Mouse (Mus musculus) hindbrain, embryonic 11.5 days (tissue): ENCODE data around the gene Nae1. TPM values are rescaled to one million over a fixed set of nuclear protein-coding genes. Genes with fewer than 3 reads are reported as not detected.
A peak's percentile ranks its signal among the peaks of the same experiment; 100 is the strongest.

Experiments
- ATAC-seq: fragments of 200-750 bp; cut with Nextera tagmentation; 2 replicates; pipeline ENCODE4 v1.8.0; 2017; ENCODE audit warnings: mild to moderate bottlenecking, moderate TSS enrichment, moderate library complexity; ENCODE audit not compliant: low FRiP score
- DNase-seq: peaks from one replicate; pipeline ENCODE4 v3.0.0-alpha.2; 2015; ENCODE audit warnings: low spot score
- H3K27ac ChIP-seq: fragments of 300-500 bp; sonication (generic); 2 replicates; pipeline ENCODE4 v1.5.1; 2014; ENCODE audit warnings: mild to moderate bottlenecking, low read depth, low read length
- H3K27me3 ChIP-seq: fragments of 300-500 bp; sonication (generic); 2 replicates; pipeline ENCODE4 v1.6.1; 2014; ENCODE audit warnings: mild to moderate bottlenecking, low read length, moderate library complexity, mixed read lengths; ENCODE audit not compliant: control insufficient read depth, insufficient read depth
- H3K36me3 ChIP-seq: fragments of 300-500 bp; sonication (generic); 2 replicates; pipeline ENCODE4 v1.6.1; 2014; ENCODE audit warnings: mild to moderate bottlenecking, low read length, moderate library complexity, mixed read lengths; ENCODE audit not compliant: control insufficient read depth, insufficient read depth
- H3K4me1 ChIP-seq: fragments of 300-500 bp; sonication (generic); replicated peaks from 2 replicates; pipeline ENCODE4 v1.6.1; 2014; ENCODE audit warnings: low read length, mixed read lengths; ENCODE audit not compliant: control insufficient read depth, insufficient read depth
- H3K4me2 ChIP-seq: fragments of 300-500 bp; sonication (generic); replicated peaks from 2 replicates; pipeline ENCODE4 v1.6.1; 2014; ENCODE audit warnings: mild to moderate bottlenecking, low read depth, low read length
- H3K4me3 ChIP-seq: fragments of 300-500 bp; sonication (generic); 2 replicates; pipeline ENCODE4 v1.5.1; 2014; ENCODE audit warnings: low read depth, low read length
- H3K9ac ChIP-seq: fragments of 300-500 bp; sonication (generic); 2 replicates; pipeline ENCODE4 v1.6.1; 2014; ENCODE audit warnings: low read depth, low read length
- H3K9me3 ChIP-seq: fragments of 300-500 bp; sonication (generic); 2 replicates; pipeline ENCODE4 v1.6.1; 2016; ENCODE audit warnings: low read length; ENCODE audit not compliant: control insufficient read depth
- WGBS: fragments of 180-500 bp; shearing (Covaris S2); extraction: QIAGEN DNeasy Blood & Tissue Kit; methylation state at CpG from one replicate; pipeline ENCODE4 v1.1.7; 2014; 5-methylcytosine and 5-hydroxymethylcytosine counted together
- polyA plus RNA-seq: library from polyadenylated mRNA; unstranded; fragments of >200 nt; fragmentation: Nextera tagmentation; extraction: Ambion mirVana; gene quantifications from 2 replicates; pipeline ENCODE4 v1.2.1, GENCODE M21; 2014

The Nae1 gene
- polyA plus RNA-seq, 1 experiment from 2014 or later: 140 TPM

GRCm38 (mm10) chr8:104509061-104510006 is 25.1 kb downstream of the Nae1 start, which contains the start of gene Terb1:
Gene Terb1, minus strand, starts transcription at chr8:104509910.
- Histone ChIP-seq H3K9ac (peak within 1 kb of the TSS; percentile 70), H3K9me3 (no peaks in the 10 kb centered on the region), H3K27ac (no peak within 1 kb of the TSS), H3K4me2 (peak within 1 kb of the TSS; percentile 100), H3K36me3 (no peaks in the 10 kb centered on the region), H3K4me3 (peak within 1 kb of the TSS; percentile 54), H3K4me1 (no peaks in the 10 kb centered on the region), H3K27me3 (no peaks in the 10 kb centered on the region)
- ATAC-seq (peak; percentile 84), DNase-seq (peak; percentile 55)
- WGBS: 2% methylated on average over 64 of the region's 64 CpGs

GRCm38 (mm10) chr8:104479091-104479490 is 55.3 kb downstream of the Nae1 start:
- ATAC-seq (no peak), DNase-seq (no peak)
- H3K27me3 ChIP-seq: no peaks in the 10 kb centered on the region
- no peaks in the 10 kb centered on the region for H3K9me3 ChIP-seq
- WGBS: 62% methylated on average over 1 of the region's 1 CpGs
- no peaks in the 10 kb centered on the region for H3K36me3 ChIP-seq
- no peak overlapping the region for H3K27ac ChIP-seq
- no peak overlapping the region for H3K4me3 ChIP-seq
- no peaks in the 10 kb centered on the region for H3K4me1 ChIP-seq
- H3K9ac ChIP-seq: no peak overlapping the region
- H3K4me2 ChIP-seq: no peak overlapping the region

GRCm38 (mm10) chr8:104472465-104472864 is 62.0 kb downstream of the Nae1 start:
- Histone ChIP-seq H3K9ac (no peak overlapping the region), H3K9me3 (no peaks in the 10 kb centered on the region), H3K27me3 (no peaks in the 10 kb centered on the region), H3K4me1 (no peaks in the 10 kb centered on the region), H3K36me3 (no peaks in the 10 kb centered on the region), H3K27ac (no peak overlapping the region), H3K4me2 (no peak overlapping the region), H3K4me3 (no peak overlapping the region)
- 77% methylated on average over 3 of the region's 3 CpGs for WGBS
- ATAC-seq: no peak
- no peak for DNase-seq

GRCm38 (mm10) chr8:104467463-104467862 is 67.0 kb downstream of the Nae1 start:
- no peak overlapping the region for H3K4me2 ChIP-seq
- no peaks in the 10 kb centered on the region for H3K36me3 ChIP-seq
- H3K9me3 ChIP-seq: no peaks in the 10 kb centered on the region
- no peaks in the 10 kb centered on the region for H3K27me3 ChIP-seq
- no peak overlapping the region for H3K27ac ChIP-seq
- ATAC-seq: no peak
- DNase-seq: no peak
- H3K4me1 ChIP-seq: no peaks in the 10 kb centered on the region
- H3K4me3 ChIP-seq: no peak overlapping the region
- H3K9ac ChIP-seq: no peak overlapping the region
- WGBS: 73% methylated on average over 2 of the region's 2 CpGs

Other genes starting within 250 kb of the Nae1 start
- gene Cmtm2a, start 241.5 kb downstream of the Nae1 start, polyA plus RNA-seq: not detected in 2 replicates
- not detected in 2 replicates for gene Gm45711, start 224.6 kb downstream of the Nae1 start, polyA plus RNA-seq
- not detected in 2 replicates for gene Cmtm1, start 224.5 kb downstream of the Nae1 start, polyA plus RNA-seq
- not detected in 2 replicates for gene Gm11020, start 213.1 kb downstream of the Nae1 start, polyA plus RNA-seq
- not detected in 2 replicates for gene Cmtm2b, start 212.4 kb downstream of the Nae1 start, polyA plus RNA-seq
- 74.8 and 87.5 TPM in 2 replicates for gene Cmtm3, start 195.2 kb downstream of the Nae1 start, polyA plus RNA-seq
- 2.7 and 3.8 TPM in 2 replicates for gene Cmtm4, start 138.8 kb downstream of the Nae1 start, polyA plus RNA-seq
- 95.4 and 96.4 TPM in 2 replicates for gene Dync1li2, start 91.6 kb downstream of the Nae1 start, polyA plus RNA-seq
- gene Terb1, start 24.7 kb downstream of the Nae1 start, polyA plus RNA-seq: 0.10 TPM in 1 of 2 replicates, not detected in the other
- gene Car7, start 52 bp upstream of the Nae1 start, polyA plus RNA-seq: 0.42 and 0.52 TPM in 2 replicates
- 14.4 and 17.1 TPM in 2 replicates for gene Pdp2, start 56.8 kb upstream of the Nae1 start, polyA plus RNA-seq
- not detected in 2 replicates for gene Cdh16, start 89.8 kb upstream of the Nae1 start, polyA plus RNA-seq
- gene Rrad, start 96.7 kb upstream of the Nae1 start, polyA plus RNA-seq: 1.7 and 2.1 TPM in 2 replicates
- gene Ciao2b, start 107.3 kb upstream of the Nae1 start, polyA plus RNA-seq: 99.6 and 103 TPM in 2 replicates
- not detected in 2 replicates for gene Ces2a, start 199.4 kb upstream of the Nae1 start, polyA plus RNA-seq